Comparison of ENCODE assay signal across 29 mouse cellular contexts in genomic region chr3:93025486-93025885, GRCm38 (mm10). TPM values are rescaled to one million over a fixed set of nuclear protein-coding genes. Genes with fewer than 3 reads are reported as not detected.
DNase-seq lines count a peak whose midpoint lies in the region; ATAC-seq and TF ChIP-seq lines count a peak whose summit lies in the region.
"Had no signal": no experiment of that assay in that cellular context is flagged by ENCODE, and none has a peak within 500 bp of the region (broad histone marks: within the 10 kb centered on the region; RNA-seq: fewer than 3 reads in every experiment).

No protein-coding gene starts in this region.

- no peak overlapping the region for H3K27ac ChIP-seq in forebrain, embryonic 13.5 days
- H3K27ac ChIP-seq: embryonic facial prominence, embryonic 15.5 days; layer of hippocampus, adult 2 months; midbrain, embryonic 12.5 days; neural tube, embryonic 13.5 days had no signal

- no peak overlapping the region for H3K9ac ChIP-seq in forebrain, embryonic 13.5 days
- H3K9ac ChIP-seq: embryonic facial prominence, embryonic 15.5 days; midbrain, embryonic 12.5 days; neural tube, embryonic 13.5 days had no signal

- in situ Hi-C loops in Patski (cut with MboI; ENCODE audit: low pct_unique_long_range_greater_than_20kb), result loop anchor here (5.0 kb wide), 1 partner anchor 108 kb away; no protein-coding TSS in a partner anchor

- H3K9me3 ChIP-seq in forebrain, embryonic 13.5 days (replicated peaks), result no peaks in the 10 kb centered on the region
- H3K9me3 ChIP-seq: embryonic facial prominence, embryonic 15.5 days; midbrain, embryonic 12.5 days; neural tube, embryonic 13.5 days had no signal

- WGBS in forebrain, embryonic 13.5 days, result 85% methylated on average over 2 of the region's 2 CpGs

- ATAC-seq in frontal cortex, adult (ENCODE audit: low TSS enrichment), result peak; percentile 32; the same call in 1 of the 2 replicates
- peak; percentile 98 for ATAC-seq in Patski
- ATAC-seq in forebrain, embryonic 13.5 days, result no peak
- ATAC-seq: activated CD4-positive, CD25-positive, alpha-beta regulatory T cell, adult 4 months had no signal

- no peaks in the 10 kb centered on the region for H3K36me3 ChIP-seq in forebrain, embryonic 13.5 days (ENCODE audit: poor library complexity, severe bottlenecking)
- H3K36me3 ChIP-seq: embryonic facial prominence, embryonic 15.5 days; midbrain, embryonic 12.5 days; neural tube, embryonic 13.5 days had no signal

- H3K27me3 ChIP-seq in Patski, result no peaks in the 10 kb centered on the region
- no peaks in the 10 kb centered on the region for H3K27me3 ChIP-seq in forebrain, embryonic 13.5 days
- H3K27me3 ChIP-seq: embryonic facial prominence, embryonic 15.5 days; midbrain, embryonic 12.5 days; neural tube, embryonic 13.5 days had no signal

- H3K4me2 ChIP-seq in forebrain, embryonic 13.5 days, result no peak overlapping the region
- H3K4me2 ChIP-seq: embryonic facial prominence, embryonic 15.5 days; midbrain, embryonic 12.5 days; neural tube, embryonic 13.5 days had no signal

- DNase-seq in frontal cortex, postnatal 25 days (ENCODE audit: low spot score in 2 of 2), result no peak
- peak; percentile 1 for DNase-seq in lung, postnatal 36 days
- DNase-seq in lung, adult 18-20 months, result no peak
- DNase-seq in Patski (ENCODE audit: low read depth, low spot score), result peak; percentile 93
- DNase-seq in forelimb bud, embryonic 11.5 days (ENCODE audit: low read depth, low spot score), result peak; percentile 10
- no peak for DNase-seq in retina, postnatal 1 day
- DNase-seq: adrenal gland, postnatal 14 days; cerebellum, adult 18-20 months; cerebellum, postnatal 36 days; gastrocnemius, postnatal 25 days; kidney, adult 2 months; kidney, postnatal 14 days; layer of hippocampus, postnatal 36 days; lung, adult 2 months; right cerebral cortex, postnatal 14 days; thymus, adult 18-20 months had no signal

- H3K4me1 ChIP-seq in forebrain, embryonic 13.5 days, result no peaks in the 10 kb centered on the region
- H3K4me1 ChIP-seq: embryonic facial prominence, embryonic 15.5 days; midbrain, embryonic 12.5 days; neural tube, embryonic 13.5 days had no signal

- no peak for TF ChIP-seq CTCF in Patski (IDR thresholded peaks at IDR 0.05)

- H3K4me3 ChIP-seq in forebrain, embryonic 13.5 days, result no peak overlapping the region
- H3K4me3 ChIP-seq: embryonic facial prominence, embryonic 15.5 days; layer of hippocampus, adult 2 months; midbrain, embryonic 12.5 days; neural tube, embryonic 13.5 days had no signal

- POLR2A ChIA-PET in Patski (lab: Charles Lee), result no interaction called here

- CTCF ChIA-PET in Patski (lab: Charles Lee), result interaction anchor here (0.7 to 7.6 kb wide), 7 partner anchors 20 to 120 kb away, joined by 3 to 123 read pairs (median 7); no protein-coding TSS in a partner anchor

RNA-seq across cellular contexts. Expression of gene Lce1m, which starts 6.6 kb away (rescaled TPM):
- not detected for polyA plus RNA-seq in Patski (2021)
- polyA plus RNA-seq in forebrain, embryonic 13.5 days (2015; fragmentation: Nextera tagmentation; extraction: Ambion mirVana), result not detected in 2 replicates
- polyA plus RNA-seq: activated CD4-positive, CD25-positive, alpha-beta regulatory T cell, adult 4 months; forebrain, embryonic 11.5 days; heart, postnatal 0 days; hindbrain, embryonic 11.5 days; kidney, adult 2 months; liver, adult 2 months; midbrain, embryonic 12.5 days; neural tube, embryonic 13.5 days; spleen, adult 2 months; stomach, embryonic 14.5 days had no signal

RNA-seq across cellular contexts. Expression of gene Crct1, which starts 10.0 kb away (rescaled TPM):
- polyA plus RNA-seq in Patski (2021), result 0.31 TPM
- not detected in 2 replicates for polyA plus RNA-seq in forebrain, embryonic 13.5 days (2015; fragmentation: Nextera tagmentation; extraction: Ambion mirVana)
- polyA plus RNA-seq: activated CD4-positive, CD25-positive, alpha-beta regulatory T cell, adult 4 months; forebrain, embryonic 11.5 days; heart, postnatal 0 days; kidney, adult 2 months; liver, adult 2 months; neural tube, embryonic 13.5 days; spleen, adult 2 months had no signal

RNA-seq across cellular contexts. Expression of gene Lce3f, which starts 33.5 kb away (rescaled TPM):
- not detected for polyA plus RNA-seq in Patski (2021)
- polyA plus RNA-seq in forebrain, embryonic 13.5 days (2015; fragmentation: Nextera tagmentation; extraction: Ambion mirVana), result not detected in 2 replicates
- polyA plus RNA-seq: activated CD4-positive, CD25-positive, alpha-beta regulatory T cell, adult 4 months; forebrain, embryonic 11.5 days; heart, postnatal 0 days; hindbrain, embryonic 11.5 days; kidney, adult 2 months; liver, adult 2 months; midbrain, embryonic 12.5 days; spleen, adult 2 months; stomach, embryonic 14.5 days had no signal

RNA-seq across cellular contexts. Expression of gene Gm4858, which starts 43.1 kb away (rescaled TPM):
- not detected for polyA plus RNA-seq in Patski (2021)
- not detected in 2 replicates for polyA plus RNA-seq in forebrain, embryonic 13.5 days (2015; fragmentation: Nextera tagmentation; extraction: Ambion mirVana)
- polyA plus RNA-seq: activated CD4-positive, CD25-positive, alpha-beta regulatory T cell, adult 4 months; embryonic facial prominence, embryonic 15.5 days; forebrain, embryonic 11.5 days; heart, postnatal 0 days; hindbrain, embryonic 11.5 days; kidney, adult 2 months; liver, adult 2 months; lung, adult 2 months; midbrain, embryonic 12.5 days; neural tube, embryonic 13.5 days; spleen, adult 2 months; stomach, embryonic 14.5 days had no signal

RNA-seq across cellular contexts. Expression of gene Lce3e, which starts 58.6 kb away (rescaled TPM):
- not detected for polyA plus RNA-seq in Patski (2021)
- not detected in 2 replicates for polyA plus RNA-seq in forebrain, embryonic 13.5 days (2015; fragmentation: Nextera tagmentation; extraction: Ambion mirVana)
- polyA plus RNA-seq: activated CD4-positive, CD25-positive, alpha-beta regulatory T cell, adult 4 months; forebrain, embryonic 11.5 days; heart, postnatal 0 days; hindbrain, embryonic 11.5 days; kidney, adult 2 months; liver, adult 2 months; midbrain, embryonic 12.5 days; neural tube, embryonic 13.5 days; spleen, adult 2 months; stomach, embryonic 14.5 days had no signal

Comparison
In these comparisons a context has a peak if more than half of its experiments do, and no peak if none do; other contexts are left out.
1. DNase-seq: peak in lung, postnatal 36 days (single experiment), Patski (single experiment) and forelimb bud, embryonic 11.5 days (single experiment); none in frontal cortex, postnatal 25 days (0 of 2), lung, adult 18-20 months (0 of 2) and retina, postnatal 1 day (single experiment).